Mouse (Mus musculus) forebrain, embryonic 11.5 days (tissue): ENCODE measurements around the gene Znfx1. TPM values are rescaled to one million over a fixed set of nuclear protein-coding genes. Genes with fewer than 3 reads are reported as not detected.
"Not testable (repeated sequence)": the region's sequence is repeated elsewhere in the genome, so short reads cannot be mapped to it uniquely, and the experiment has no call there.

Experiments
- ATAC-seq: fragments of 200-750 bp; cut with Nextera tagmentation; replicated peaks from 2 replicates; pipeline ENCODE4 v1.8.0; 2017; ENCODE audit warnings: moderate TSS enrichment; ENCODE audit not compliant: low FRiP score
- DNase-seq: peaks from one replicate; pipeline ENCODE4 v3.0.0-alpha.2; 2017; ENCODE audit warnings: low spot score
- H3K27ac ChIP-seq: fragments of 300-500 bp; sonication (generic); 2 replicates; pipeline ENCODE4 v1.5.1; 2014; ENCODE audit warnings: low read depth, low read length
- H3K27me3 ChIP-seq: fragments of 300-500 bp; sonication (generic); 2 replicates; pipeline ENCODE4 v1.6.1; 2014; ENCODE audit warnings: mild to moderate bottlenecking, low read length, mixed read lengths; ENCODE audit not compliant: control insufficient read depth, insufficient read depth
- H3K36me3 ChIP-seq: fragments of 300-500 bp; sonication (generic); 2 replicates; pipeline ENCODE4 v1.6.1; 2014; ENCODE audit warnings: mild to moderate bottlenecking, low read length, moderate library complexity, mixed read lengths; ENCODE audit not compliant: control insufficient read depth, insufficient read depth
- H3K4me1 ChIP-seq: fragments of 300-500 bp; sonication (generic); replicated peaks from 2 replicates; pipeline ENCODE4 v1.6.1; 2014; ENCODE audit warnings: low read length, mixed read lengths; ENCODE audit not compliant: control insufficient read depth, insufficient read depth
- H3K4me2 ChIP-seq: fragments of 300-500 bp; sonication (generic); 2 replicates; pipeline ENCODE4 v1.6.1; 2014; ENCODE audit warnings: low read depth, mild to moderate bottlenecking, low read length, moderate library complexity, mixed read lengths; ENCODE audit not compliant: severe bottlenecking
- H3K4me3 ChIP-seq: fragments of 300-500 bp; sonication (generic); 2 replicates; pipeline ENCODE4 v1.5.1; 2014; ENCODE audit warnings: low read depth, low read length
- H3K9ac ChIP-seq: fragments of 300-500 bp; sonication (generic); 2 replicates; pipeline ENCODE4 v1.6.1; 2014; ENCODE audit warnings: low read length
- H3K9me3 ChIP-seq: fragments of 300-500 bp; sonication (generic); 2 replicates; pipeline ENCODE4 v1.6.1; 2016; ENCODE audit warnings: low read length, mixed read lengths; ENCODE audit not compliant: control insufficient read depth
- WGBS: fragments of 180-500 bp; shearing (Covaris S2); extraction: QIAGEN DNeasy Blood & Tissue Kit; methylation state at CpG from one replicate; pipeline ENCODE4 v1.1.7; 2014; 5-methylcytosine and 5-hydroxymethylcytosine counted together
- polyA plus RNA-seq: library from polyadenylated mRNA; unstranded; fragments of >200 nt; fragmentation: Nextera tagmentation; extraction: Ambion mirVana; gene quantifications from 2 replicates; pipeline ENCODE4 v1.2.1, GENCODE M21; 2014

Znfx1 gene
- polyA plus RNA-seq, 1 experiment from 2014 or later: 7.4 TPM

DNA sequence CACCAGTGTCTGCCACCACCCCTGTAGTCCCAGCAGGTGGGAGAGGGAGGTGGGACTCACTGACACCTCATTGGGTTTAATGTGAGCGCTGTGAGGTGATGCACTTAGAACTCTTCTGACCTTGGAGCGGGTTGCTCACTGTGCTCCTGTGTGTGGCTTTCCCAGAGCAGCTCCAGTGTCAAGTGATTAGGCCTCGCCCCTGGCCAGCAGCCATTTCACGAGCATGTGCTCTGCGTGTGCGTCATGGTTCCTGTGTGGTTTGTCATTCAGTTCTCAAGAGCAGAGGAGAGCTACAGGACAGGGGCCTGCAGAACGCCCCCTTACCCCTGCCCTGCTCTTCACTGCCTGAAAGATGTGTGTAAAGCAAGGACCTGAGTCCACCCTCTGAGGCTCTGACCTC, 34.3 kb downstream of the Znfx1 start:
- Histone ChIP-seq H3K4me2 (no peak overlapping the region), H3K4me1 (no peaks in the 10 kb centered on the region), H3K27me3 (no peaks in the 10 kb centered on the region), H3K36me3 (peaks cover 32% of the 10 kb centered on the region), H3K9ac (no peak overlapping the region), H3K9me3 (no peaks in the 10 kb centered on the region), H3K4me3 (no peak overlapping the region), H3K27ac (no peak overlapping the region)
- no peak for ATAC-seq
- DNase-seq: no peak
- WGBS: 93% methylated on average over 7 of the region's 7 CpGs

DNA sequence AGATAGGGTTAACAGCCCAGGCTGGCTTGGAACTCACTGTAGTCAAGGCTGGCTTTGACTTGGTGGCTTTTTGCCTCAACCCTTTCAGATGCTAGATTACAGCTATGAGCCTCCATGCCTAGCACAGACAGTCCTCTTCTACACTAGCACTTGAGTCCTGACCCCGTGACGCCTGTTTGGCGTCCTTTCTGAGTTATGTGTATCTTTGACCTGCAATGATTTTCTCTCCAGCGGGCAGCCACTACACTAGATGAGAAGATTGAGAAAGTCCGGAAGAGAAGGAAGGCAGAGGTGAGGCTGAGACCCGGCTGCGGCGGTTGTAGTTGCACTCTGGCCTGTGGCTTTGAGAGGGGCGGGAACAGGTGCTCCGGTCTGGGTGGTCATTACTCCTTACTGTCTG, 43.4 kb downstream of the Znfx1 start:
- DNase-seq (no peak), ATAC-seq (no peak)
- no peaks in the 10 kb centered on the region for H3K9me3 ChIP-seq
- no peak overlapping the region for H3K27ac ChIP-seq
- peaks cover 11% of the 10 kb centered on the region; the same call in 1 of the 2 replicates for H3K4me1 ChIP-seq
- H3K36me3 ChIP-seq: peaks cover 10% of the 10 kb centered on the region; the same call in 1 of the 2 replicates
- H3K4me3 ChIP-seq: no peak overlapping the region
- no peak overlapping the region for H3K9ac ChIP-seq
- H3K4me2 ChIP-seq: no peak overlapping the region
- WGBS: 96% methylated on average over 10 of the region's 10 CpGs
- H3K27me3 ChIP-seq: no peaks in the 10 kb centered on the region

DNA sequence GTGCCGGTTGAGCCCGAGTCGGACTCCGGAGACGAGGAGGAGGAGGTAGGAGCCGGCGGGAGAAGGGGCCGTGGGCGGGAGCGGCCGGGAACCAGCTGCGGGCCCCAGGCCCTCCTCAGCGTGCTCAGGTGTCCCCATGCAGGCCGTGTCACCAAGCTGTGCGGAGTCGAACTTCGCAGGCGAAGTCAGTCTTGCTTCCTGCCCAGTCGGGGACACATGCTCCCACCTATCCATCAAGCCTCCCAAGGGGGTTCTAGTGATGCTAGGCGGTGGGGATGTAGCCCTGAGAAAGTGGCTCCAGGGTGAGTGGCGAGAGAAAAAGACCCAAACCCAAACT, 47.5 kb downstream of the Znfx1 start:
- H3K27ac ChIP-seq: no peak overlapping the region
- H3K27me3 ChIP-seq: no peaks in the 10 kb centered on the region
- peaks cover 5% of the 10 kb centered on the region; the same call in 1 of the 2 replicates for H3K36me3 ChIP-seq
- WGBS: under 1% methylated on average over 21 of the region's 21 CpGs
- H3K4me3 ChIP-seq: peak overlapping the region; percentile 97
- H3K4me2 ChIP-seq: peak overlapping the region; percentile 96
- peaks cover 11% of the 10 kb centered on the region; the same call in 1 of the 2 replicates for H3K4me1 ChIP-seq
- H3K9me3 ChIP-seq: no peaks in the 10 kb centered on the region
- peak overlapping the region; percentile 83 for H3K9ac ChIP-seq
- DNase-seq (no peak), ATAC-seq (peak; percentile 74; the same call in 1 of the 2 replicates)

DNA sequence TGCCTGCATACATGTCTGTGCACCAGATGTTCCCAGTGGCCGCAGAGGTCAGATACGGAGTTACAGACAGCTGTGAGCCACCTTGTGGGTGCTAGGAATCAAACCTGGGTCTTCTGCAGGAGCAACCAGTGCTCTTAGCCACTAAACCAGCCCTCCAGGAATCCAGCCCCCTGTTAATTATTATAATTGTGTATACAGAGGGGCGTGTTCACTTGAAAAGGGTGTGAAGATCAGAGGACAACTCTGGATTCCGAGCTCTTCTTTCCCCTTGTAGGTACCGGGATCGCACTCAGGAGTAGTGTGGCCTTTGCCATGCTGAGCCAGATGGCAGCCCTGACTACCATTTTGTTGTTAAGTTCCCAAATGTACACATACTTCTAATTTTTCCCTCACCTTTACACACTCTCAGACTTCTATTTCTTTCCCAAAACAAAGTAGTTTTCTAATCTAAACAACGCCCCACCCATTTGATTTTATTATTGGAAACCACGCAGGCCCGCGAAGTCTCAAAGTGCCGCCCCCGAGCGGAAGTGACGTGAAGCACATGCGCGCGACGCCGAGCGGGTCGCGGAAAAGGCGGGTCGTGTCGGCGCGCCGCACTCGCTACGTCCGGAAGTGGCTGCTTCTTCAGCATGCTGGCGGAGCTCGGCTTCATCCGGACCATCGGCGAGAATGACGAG, 48.0 kb downstream of the Znfx1 start, which contains the start of gene Ddx27:
TSS of gene Ddx27 (plus strand) at position 492 of the 680 bp plus-strand sequence.
- ATAC-seq (peak; percentile 91), DNase-seq (peak; percentile 95)
- Histone ChIP-seq H3K4me1 (peaks cover 11% of the 10 kb centered on the region; the same call in 1 of the 2 replicates), H3K27ac (peak within 1 kb of the TSS; percentile 62), H3K36me3 (peaks cover 5% of the 10 kb centered on the region; the same call in 1 of the 2 replicates), H3K9ac (peak within 1 kb of the TSS; percentile 83), H3K9me3 (no peaks in the 10 kb centered on the region), H3K4me2 (peak within 1 kb of the TSS; percentile 96), H3K4me3 (peak within 1 kb of the TSS; percentile 97), H3K27me3 (no peaks in the 10 kb centered on the region)
- WGBS: 2% methylated on average over 37 of the region's 37 CpGs

DNA sequence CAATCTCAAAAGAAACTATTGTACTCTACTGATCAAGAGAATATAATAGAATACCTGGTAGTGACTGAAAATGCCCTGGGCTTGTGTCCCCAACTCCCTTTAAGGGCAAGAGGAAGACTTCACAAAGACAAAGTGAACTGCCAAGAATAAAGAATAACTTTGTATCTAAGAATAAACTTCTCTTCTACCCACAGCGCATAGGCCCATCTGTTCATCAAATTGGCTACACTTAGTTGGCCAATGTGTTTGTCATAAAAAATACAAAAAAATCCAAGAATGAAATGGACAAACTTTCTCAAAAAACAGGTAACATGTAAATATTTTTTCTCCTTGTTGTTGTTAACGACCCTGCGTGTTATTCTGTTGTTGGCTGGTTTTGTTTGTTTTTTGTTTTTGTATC, 52.3 kb downstream of the Znfx1 start:
- H3K4me3 ChIP-seq: no peak overlapping the region
- ATAC-seq (no peak), DNase-seq (no peak)
- no peaks in the 10 kb centered on the region for H3K27me3 ChIP-seq
- 91% methylated on average over 3 of the region's 3 CpGs for WGBS
- no peak overlapping the region for H3K27ac ChIP-seq
- no peak overlapping the region for H3K4me2 ChIP-seq
- no peaks in the 10 kb centered on the region for H3K9me3 ChIP-seq
- no peak overlapping the region for H3K9ac ChIP-seq
- no peaks in the 10 kb centered on the region for H3K36me3 ChIP-seq
- H3K4me1 ChIP-seq: peaks cover under 1% of the 10 kb centered on the region; the same call in 1 of the 2 replicates

DNA sequence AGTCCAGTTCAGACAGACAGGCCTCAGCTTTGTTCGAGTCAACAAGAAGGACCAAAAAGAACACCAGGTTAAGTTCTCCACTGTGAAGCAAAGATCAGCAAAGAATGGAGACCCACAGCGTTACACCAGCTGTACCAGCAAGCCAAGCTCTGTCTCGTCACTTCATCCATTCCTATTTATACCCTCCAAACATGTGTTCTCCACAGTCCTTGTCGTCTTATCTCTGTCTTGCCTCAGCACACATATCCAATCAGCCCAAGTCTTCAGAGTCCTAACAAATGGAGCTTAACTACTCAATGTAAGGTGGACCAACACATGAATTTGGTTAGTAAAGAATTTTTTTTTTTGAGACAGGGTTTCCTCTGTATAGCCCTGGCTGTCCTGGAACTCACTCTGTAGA, 53.3 kb downstream of the Znfx1 start:
- H3K36me3 ChIP-seq: no peaks in the 10 kb centered on the region
- no peak overlapping the region for H3K27ac ChIP-seq
- no peaks in the 10 kb centered on the region for H3K9me3 ChIP-seq
- ATAC-seq: no peak
- H3K4me3 ChIP-seq: no peak overlapping the region
- H3K9ac ChIP-seq: no peak overlapping the region
- DNase-seq: no peak
- H3K4me1 ChIP-seq: no peaks in the 10 kb centered on the region
- no peak overlapping the region for H3K4me2 ChIP-seq
- no peaks in the 10 kb centered on the region for H3K27me3 ChIP-seq
- WGBS: 81% methylated on average over 4 of the region's 4 CpGs

DNA sequence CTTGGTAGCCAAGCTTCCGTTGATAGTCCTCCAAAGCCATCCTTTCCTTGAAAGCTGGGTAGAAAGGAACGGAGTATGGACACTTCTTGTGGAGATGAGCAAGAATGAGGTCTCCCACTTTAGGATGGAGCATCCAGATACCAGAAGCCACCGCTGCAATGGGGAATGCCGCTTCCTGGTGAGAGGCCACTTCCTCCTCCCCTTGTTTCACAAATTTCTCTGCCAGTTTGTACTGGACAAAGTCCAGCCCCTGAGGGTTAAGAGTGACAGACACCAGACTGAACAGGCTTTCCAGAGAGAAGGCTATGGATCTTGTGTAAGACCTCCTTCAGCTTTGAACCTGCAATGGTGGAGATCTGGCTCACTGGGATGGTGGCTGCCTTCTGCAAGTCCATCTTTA, 55.2 kb downstream of the Znfx1 start:
- not testable (repeated sequence) for H3K9me3 ChIP-seq, DNase-seq, H3K4me2 ChIP-seq, ATAC-seq, H3K9ac ChIP-seq, H3K4me3 ChIP-seq, H3K27me3 ChIP-seq, H3K36me3 ChIP-seq, H3K27ac ChIP-seq, H3K4me1 ChIP-seq
- 80% methylated on average over 4 of the region's 4 CpGs for WGBS

DNA sequence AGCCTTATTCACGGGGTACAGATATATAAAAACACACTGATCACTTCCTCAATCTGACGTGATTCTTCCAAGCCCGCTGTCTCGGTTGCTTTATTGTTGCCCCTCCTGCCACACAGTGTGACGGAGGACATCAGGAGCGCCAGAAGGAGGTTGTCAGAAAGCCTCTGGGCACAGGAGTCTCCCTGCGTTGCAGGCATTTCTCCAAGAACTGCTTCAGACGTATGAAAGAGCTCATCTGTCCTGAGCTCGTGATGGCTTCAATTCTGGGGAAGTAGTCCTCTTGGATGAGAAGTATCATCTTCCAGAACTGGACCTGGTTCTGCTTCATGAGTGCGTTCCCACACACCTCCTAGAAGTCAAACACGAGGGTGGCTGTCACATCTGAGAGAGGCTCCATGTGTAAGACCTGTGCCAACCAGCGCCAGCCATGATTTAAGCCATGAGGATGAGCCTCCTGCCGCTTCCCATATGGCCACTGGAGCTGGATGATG, 55.8 kb downstream of the Znfx1 start:
- 75% methylated on average over 13 of the region's 13 CpGs for WGBS
- no peak overlapping the region for H3K4me3 ChIP-seq
- ATAC-seq (no peak), DNase-seq (no peak)
- no peak overlapping the region for H3K4me2 ChIP-seq
- no peak overlapping the region for H3K27ac ChIP-seq
- H3K9me3 ChIP-seq: no peaks in the 10 kb centered on the region
- H3K27me3 ChIP-seq: no peaks in the 10 kb centered on the region
- H3K4me1 ChIP-seq: no peaks in the 10 kb centered on the region
- H3K36me3 ChIP-seq: no peaks in the 10 kb centered on the region
- H3K9ac ChIP-seq: no peak overlapping the region

DNA sequence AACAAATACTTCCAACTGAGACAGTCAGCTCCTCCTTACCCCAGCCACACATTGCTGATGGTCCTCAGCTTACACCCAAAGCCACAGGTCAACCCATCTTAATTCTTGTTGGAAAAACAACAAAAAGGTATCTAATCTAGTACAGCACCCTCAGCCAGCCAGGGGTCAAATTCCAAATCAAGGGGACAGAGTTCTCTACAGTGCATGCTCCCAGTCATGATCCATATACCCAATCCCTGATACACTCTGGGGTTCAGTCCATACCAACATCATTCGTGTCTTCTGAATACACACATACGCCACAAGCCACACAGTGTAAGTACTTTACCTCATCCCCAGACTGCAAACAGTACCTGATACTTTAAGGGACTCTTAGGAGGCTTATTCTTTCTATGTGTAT, 56.5 kb downstream of the Znfx1 start:
- H3K27ac ChIP-seq: no peak overlapping the region
- no peak overlapping the region for H3K4me2 ChIP-seq
- H3K4me3 ChIP-seq: no peak overlapping the region
- ATAC-seq (no peak), DNase-seq (no peak)
- no peaks in the 10 kb centered on the region for H3K36me3 ChIP-seq
- no peak overlapping the region for H3K9ac ChIP-seq
- no peaks in the 10 kb centered on the region for H3K27me3 ChIP-seq
- H3K9me3 ChIP-seq: no peaks in the 10 kb centered on the region
- WGBS: 90% methylated on average over 2 of the region's 2 CpGs
- H3K4me1 ChIP-seq: no peaks in the 10 kb centered on the region
